In genomic region chr16:93048418-93048932, GRCm38 (mm10) we compare ENCODE assay signal across 24 mouse cellular contexts.
DNase-seq lines count a peak whose midpoint lies in the region; ATAC-seq lines count a peak whose summit lies in the region.
"Had no signal": no experiment of that assay in that cellular context is flagged by ENCODE, and none has a peak within 500 bp of the region (broad histone marks: within the 10 kb centered on the region; RNA-seq: fewer than 3 reads in every experiment).

No protein-coding gene starts in this region.

- ATAC-seq in midbrain, embryonic 11.5 days (ENCODE audit: low FRiP score) = no peak
- no peak for ATAC-seq in midbrain, embryonic 16.5 days
- ATAC-seq: CD4-positive, CD25-positive, alpha-beta regulatory T cell, adult 4 months; forebrain, postnatal 0 days; hindbrain, embryonic 16.5 days; intestine, embryonic 15.5 days; liver, postnatal 0 days; lung, postnatal 0 days; midbrain, embryonic 13.5 days had no signal

- 83% methylated on average over 9 of the region's 9 CpGs for WGBS in midbrain, embryonic 11.5 days
- WGBS in midbrain, embryonic 16.5 days = 83% methylated on average over 9 of the region's 9 CpGs

- H3K4me3 ChIP-seq in midbrain, embryonic 11.5 days (ENCODE audit: low read depth, low read length) = no peak overlapping the region
- H3K4me3 ChIP-seq in midbrain, embryonic 16.5 days (ENCODE audit: low read depth, low read length) = no peak overlapping the region
- H3K4me3 ChIP-seq: forebrain, embryonic 10.5 days; heart, embryonic 12.5 days; hindbrain, embryonic 10.5 days; intestine, embryonic 15.5 days; limb, embryonic 12.5 days; midbrain, embryonic 13.5 days had no signal

- peak; percentile 15 for DNase-seq in adrenal gland, postnatal 10 days
- no peak for DNase-seq in adrenal gland, adult 8-10 months
- DNase-seq in midbrain, embryonic 11.5 days (ENCODE audit: low spot score, missing footprints) = peak; percentile 56
- DNase-seq in cerebellum, adult 9-11 months = peak; percentile 37
- no peak for DNase-seq in lung, postnatal 10 days
- DNase-seq in kidney, adult 8-10 months = no peak
- DNase-seq: forebrain, postnatal 0 days; heart, postnatal 10 days; kidney, postnatal 25 days; liver, postnatal 0 days; right cerebral cortex, postnatal 14 days; thymus, adult 2 months had no signal

- H3K27ac ChIP-seq in midbrain, embryonic 11.5 days (ENCODE audit: low read depth, low read length) = no peak overlapping the region
- no peak overlapping the region for H3K27ac ChIP-seq in midbrain, embryonic 16.5 days (ENCODE audit: low read length)
- H3K27ac ChIP-seq: forebrain, embryonic 10.5 days; hindbrain, embryonic 10.5 days; intestine, embryonic 15.5 days; limb, embryonic 12.5 days; midbrain, embryonic 13.5 days; stomach, postnatal 0 days had no signal

- H3K9me3 ChIP-seq in midbrain, embryonic 11.5 days (ENCODE audit: control insufficient read depth, low read length) = no peaks in the 10 kb centered on the region
- no peaks in the 10 kb centered on the region for H3K9me3 ChIP-seq in midbrain, embryonic 16.5 days (replicated peaks; ENCODE audit: control insufficient read depth, low read length, poor library complexity, severe bottlenecking)
- H3K9me3 ChIP-seq: forebrain, embryonic 10.5 days; heart, embryonic 12.5 days; hindbrain, embryonic 10.5 days; intestine, embryonic 15.5 days; limb, embryonic 12.5 days; midbrain, embryonic 13.5 days had no signal

- no peak overlapping the region for H3K4me2 ChIP-seq in midbrain, embryonic 11.5 days
- no peak overlapping the region for H3K4me2 ChIP-seq in midbrain, embryonic 16.5 days (ENCODE audit: low read length)
- H3K4me2 ChIP-seq: heart, embryonic 12.5 days; intestine, embryonic 15.5 days; limb, embryonic 12.5 days; liver, embryonic 11.5 days; midbrain, embryonic 13.5 days had no signal

- H3K9ac ChIP-seq in midbrain, embryonic 11.5 days (ENCODE audit: low read length) = no peak overlapping the region
- no peak overlapping the region for H3K9ac ChIP-seq in midbrain, embryonic 16.5 days (ENCODE audit: low read depth, low read length)
- H3K9ac ChIP-seq: forebrain, postnatal 0 days; heart, embryonic 12.5 days; intestine, embryonic 15.5 days; limb, embryonic 12.5 days; liver, postnatal 0 days; midbrain, embryonic 13.5 days had no signal

- no peaks in the 10 kb centered on the region for H3K27me3 ChIP-seq in midbrain, embryonic 11.5 days (ENCODE audit: control insufficient read depth, insufficient read depth, low read length)
- H3K27me3 ChIP-seq in midbrain, embryonic 16.5 days (ENCODE audit: control insufficient read depth, insufficient read depth, low read depth, low read length) = no peaks in the 10 kb centered on the region
- H3K27me3 ChIP-seq: intestine, embryonic 15.5 days; limb, embryonic 12.5 days; midbrain, embryonic 13.5 days had no signal

- H3K4me1 ChIP-seq in midbrain, embryonic 11.5 days (ENCODE audit: control insufficient read depth, insufficient read depth, low read length) = no peaks in the 10 kb centered on the region
- H3K4me1 ChIP-seq in midbrain, embryonic 16.5 days (ENCODE audit: control insufficient read depth, insufficient read depth, low read length) = no peaks in the 10 kb centered on the region
- H3K4me1 ChIP-seq: heart, embryonic 12.5 days; hindbrain, embryonic 10.5 days; intestine, embryonic 15.5 days; midbrain, embryonic 13.5 days had no signal

- H3K36me3 ChIP-seq in midbrain, embryonic 11.5 days (ENCODE audit: control insufficient read depth, insufficient read depth, low read length) = no peaks in the 10 kb centered on the region
- H3K36me3 ChIP-seq in midbrain, embryonic 16.5 days (ENCODE audit: control insufficient read depth, insufficient read depth, low read length) = no peaks in the 10 kb centered on the region
- H3K36me3 ChIP-seq: forebrain, embryonic 10.5 days; heart, embryonic 12.5 days; hindbrain, embryonic 10.5 days; intestine, embryonic 15.5 days; limb, embryonic 12.5 days; midbrain, embryonic 13.5 days had no signal

Comparison
In these comparisons a context has a peak if more than half of its experiments do, and no peak if none do; other contexts are left out.
1. DNase-seq: peak in adrenal gland, postnatal 10 days (single experiment), midbrain, embryonic 11.5 days (single experiment) and cerebellum, adult 9-11 months (single experiment); none in adrenal gland, adult 8-10 months (single experiment), lung, postnatal 10 days (single experiment) and kidney, adult 8-10 months (0 of 2).